9 mouse cellular contexts compared by ENCODE assay signal in the genomic region with DNA sequence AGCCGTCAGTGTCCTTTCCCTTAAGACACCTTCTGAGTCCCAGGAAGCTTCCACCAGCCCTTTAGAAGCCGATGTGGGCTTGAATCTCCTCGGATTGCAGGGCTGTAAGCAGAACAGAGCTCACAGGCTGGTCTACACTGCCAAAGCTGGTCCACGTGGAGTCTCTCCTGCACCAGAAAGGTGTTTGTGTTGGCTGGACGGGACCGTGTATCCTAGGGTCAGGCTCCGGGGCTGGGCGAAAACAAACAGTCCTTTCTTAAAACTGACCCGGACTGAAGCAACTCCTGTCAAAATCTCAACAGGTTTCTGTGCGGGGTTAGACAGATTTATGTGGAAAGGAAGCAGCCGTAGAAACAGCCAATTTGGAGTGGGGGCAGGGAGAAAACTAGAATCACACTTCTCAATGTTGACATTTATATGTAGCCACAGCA. TPM values are rescaled to one million over a fixed set of nuclear protein-coding genes. Genes with fewer than 3 reads are reported as not detected.
DNase-seq lines count a peak whose midpoint lies in the region; ATAC-seq and TF ChIP-seq lines count a peak whose summit lies in the region.
"Had no signal": no experiment of that assay in that cellular context is flagged by ENCODE, and none has a peak within 500 bp of the region (broad histone marks: within the 10 kb centered on the region; RNA-seq: fewer than 3 reads in every experiment).

No protein-coding gene starts in this region.

- H3K36me3 ChIP-seq in intestine, embryonic 14.5 days (ENCODE audit: control insufficient read depth, insufficient read depth, low read length) = no peaks in the 10 kb centered on the region
- no peaks in the 10 kb centered on the region for H3K36me3 ChIP-seq in intestine, postnatal 0 days (ENCODE audit: control insufficient read depth, insufficient read depth)
- no peaks in the 10 kb centered on the region for H3K36me3 ChIP-seq in forebrain, embryonic 14.5 days (ENCODE audit: control insufficient read depth, insufficient read depth, low read length)

- no peaks in the 10 kb centered on the region for H3K9me3 ChIP-seq in intestine, embryonic 14.5 days (ENCODE audit: control insufficient read depth, low read length)
- no peaks in the 10 kb centered on the region for H3K9me3 ChIP-seq in intestine, postnatal 0 days (ENCODE audit: control insufficient read depth)
- H3K9me3 ChIP-seq in forebrain, embryonic 14.5 days (replicated peaks; ENCODE audit: control insufficient read depth, low read length) = no peaks in the 10 kb centered on the region

- no peak for TF ChIP-seq CTCF in intestine, postnatal 0 days (IDR thresholded peaks at IDR 0.05; ENCODE audit: low read depth)
- no peak for TF ChIP-seq CTCF in bone marrow, adult 2 months (IDR thresholded peaks at IDR 0.05; ENCODE audit: control insufficient read depth, insufficient read depth, low read length)

- ATAC-seq in intestine, embryonic 14.5 days (replicated peaks; ENCODE audit: low FRiP score, low TSS enrichment, low read depth) = no peak
- ATAC-seq in intestine, postnatal 0 days = no peak
- no peak for ATAC-seq in forebrain, embryonic 14.5 days

- no peak overlapping the region for H3K4me2 ChIP-seq in intestine, embryonic 14.5 days (ENCODE audit: low read length)
- no peak overlapping the region; the same call in 1 of the 2 replicates for H3K4me2 ChIP-seq in intestine, postnatal 0 days (replicated peaks; ENCODE audit: low read depth)
- H3K4me2 ChIP-seq in forebrain, embryonic 14.5 days (ENCODE audit: low read length) = no peak overlapping the region

- peaks cover 7% of the 10 kb centered on the region; the same call in 1 of the 2 replicates for H3K4me1 ChIP-seq in intestine, embryonic 14.5 days (replicated peaks; ENCODE audit: control insufficient read depth, insufficient read depth, low read length)
- no peaks in the 10 kb centered on the region for H3K4me1 ChIP-seq in intestine, postnatal 0 days (replicated peaks; ENCODE audit: control insufficient read depth, insufficient read depth, low read length)
- H3K4me1 ChIP-seq in bone marrow, adult 2 months (ENCODE audit: control insufficient read depth, insufficient read depth, low read length) = peaks cover 14% of the 10 kb centered on the region
- H3K4me1 ChIP-seq in forebrain, embryonic 14.5 days (ENCODE audit: control insufficient read depth, insufficient read depth, low read length) = no peaks in the 10 kb centered on the region

- 30% methylated on average over 11 of the region's 11 CpGs for WGBS in intestine, embryonic 14.5 days
- 49% methylated on average over 11 of the region's 11 CpGs for WGBS in intestine, postnatal 0 days
- WGBS in bone marrow, adult 2 months = 1% methylated on average over 11 of the region's 11 CpGs
- WGBS in forebrain, embryonic 14.5 days = 81% methylated on average over 11 of the region's 11 CpGs

- H3K9ac ChIP-seq in intestine, embryonic 14.5 days (ENCODE audit: low read length) = no peak overlapping the region
- no peak overlapping the region for H3K9ac ChIP-seq in intestine, postnatal 0 days (ENCODE audit: low read depth, low read length)
- no peak overlapping the region for H3K9ac ChIP-seq in forebrain, embryonic 14.5 days (ENCODE audit: low read length)

- peak overlapping the region; percentile 12; the same call in 1 of the 2 replicates for H3K27ac ChIP-seq in intestine, embryonic 14.5 days (ENCODE audit: low read depth)
- H3K27ac ChIP-seq in intestine, postnatal 0 days (ENCODE audit: low read depth, low read length) = no peak overlapping the region
- peak overlapping the region; percentile 82 for H3K27ac ChIP-seq in bone marrow, adult 2 months (ENCODE audit: control insufficient read depth, insufficient read depth, low read depth, low read length, poor library complexity)
- H3K27ac ChIP-seq in forebrain, embryonic 14.5 days (ENCODE audit: low read depth, low read length) = no peak overlapping the region

- no peak overlapping the region for H3K4me3 ChIP-seq in intestine, embryonic 14.5 days (ENCODE audit: low read depth, low read length)
- no peak overlapping the region for H3K4me3 ChIP-seq in intestine, postnatal 0 days (ENCODE audit: low read depth, low read length)
- H3K4me3 ChIP-seq in bone marrow, adult 2 months (replicated peaks; ENCODE audit: control insufficient read depth, low read depth, low read length) = peak overlapping the region; percentile 60
- no peak overlapping the region for H3K4me3 ChIP-seq in forebrain, embryonic 14.5 days (ENCODE audit: low read depth, low read length)
- H3K4me3 ChIP-seq: myocyte had no signal

- H3K27me3 ChIP-seq in intestine, embryonic 14.5 days (replicated peaks; ENCODE audit: control insufficient read depth, insufficient read depth, low read length) = no peaks in the 10 kb centered on the region
- no peaks in the 10 kb centered on the region for H3K27me3 ChIP-seq in intestine, postnatal 0 days (replicated peaks; ENCODE audit: control insufficient read depth, insufficient read depth, low read length)
- H3K27me3 ChIP-seq in forebrain, embryonic 14.5 days (replicated peaks; ENCODE audit: control insufficient read depth, insufficient read depth, low read length) = no peaks in the 10 kb centered on the region

- no peak for DNase-seq in intestine, embryonic 14.5 days (ENCODE audit: low spot score)
- peak; percentile 43 for DNase-seq in kidney, postnatal 14 days
- peak; percentile 25 for DNase-seq in mesoderm, embryonic 11.5 days (ENCODE audit: low read depth, low spot score)
- DNase-seq in right cerebral cortex, adult 2 months (ENCODE audit: low spot score in 2 of 2) = no peak
- DNase-seq in cerebellum, adult 11 months = no peak
- DNase-seq in forebrain, embryonic 14.5 days (ENCODE audit: low spot score) = no peak

- TF ChIP-seq POLR2A in bone marrow, adult 2 months (IDR thresholded peaks at IDR 0.05; ENCODE audit: borderline replicate concordance, control insufficient read depth, low read depth, low read length) = no peak

RNA-seq across cellular contexts. Expression of a gene that starts 48.2 kb away (rescaled TPM):
- polyA plus RNA-seq in intestine, embryonic 14.5 days (2014; fragmentation: Nextera tagmentation; extraction: Ambion mirVana) = 17.3 and 19.2 TPM in 2 replicates
- polyA plus RNA-seq in intestine, postnatal 0 days (2015; fragmentation: Nextera tagmentation; extraction: Ambion mirVana) = 14.5 and 15.3 TPM in 2 replicates
- polyA plus RNA-seq in bone marrow, adult 2 months (2011; ENCODE audit: insufficient read depth, insufficient read length, low replicate concordance, missing spikeins) = 11.8 and 20.5 TPM in 2 replicates
- 23.3 and 31.7 TPM in 2 replicates for polyA plus RNA-seq in forebrain, embryonic 14.5 days (2014; fragmentation: Nextera tagmentation; extraction: Ambion mirVana)

Comparison
In these comparisons a context has a peak if more than half of its experiments do, and no peak if none do; other contexts are left out.
1. H3K27ac ChIP-seq: peak in intestine, embryonic 14.5 days (single experiment) and bone marrow, adult 2 months (single experiment); none in intestine, postnatal 0 days (single experiment) and forebrain, embryonic 14.5 days (single experiment).
2. DNase-seq: peak in kidney, postnatal 14 days (single experiment) and mesoderm, embryonic 11.5 days (single experiment); none in intestine, embryonic 14.5 days (single experiment), right cerebral cortex, adult 2 months (0 of 2), cerebellum, adult 11 months (single experiment) and forebrain, embryonic 14.5 days (single experiment).